Mouse (Mus musculus) embryonic facial prominence, embryonic 15.5 days (tissue): ENCODE measurements around the gene Tmem184b. TPM values are rescaled to one million over a fixed set of nuclear protein-coding genes. Genes with fewer than 3 reads are reported as not detected.

Source experiments
- ATAC-seq: fragments of 200-750 bp; cut with Nextera tagmentation; 2 replicates; pipeline ENCODE4 v1.8.0; 2017; ENCODE audit warnings: low read depth, moderate TSS enrichment; ENCODE audit not compliant: insufficient number of reproducible peaks, low FRiP score, low TSS enrichment
- H3K27ac ChIP-seq: fragments of 300-500 bp; sonication (generic); replicated peaks from 2 replicates; pipeline ENCODE4 v1.5.1; 2015; ENCODE audit warnings: mild to moderate bottlenecking, inconsistent platforms
- H3K27me3 ChIP-seq: fragments of 300-500 bp; sonication (generic); 2 replicates; pipeline ENCODE4 v1.6.1; 2015; ENCODE audit warnings: inconsistent platforms
- H3K36me3 ChIP-seq: fragments of 300-500 bp; sonication (generic); 2 replicates; pipeline ENCODE4 v1.6.1; 2015; ENCODE audit warnings: mild to moderate bottlenecking, inconsistent platforms
- H3K4me1 ChIP-seq: fragments of 300-500 bp; sonication (generic); 2 replicates; pipeline ENCODE4 v1.6.1; 2015; ENCODE audit warnings: inconsistent platforms
- H3K4me2 ChIP-seq: fragments of 300-500 bp; sonication (generic); replicated peaks from 2 replicates; pipeline ENCODE4 v1.6.1; 2015; ENCODE audit warnings: mild to moderate bottlenecking, inconsistent platforms
- H3K4me3 ChIP-seq: fragments of 300-500 bp; sonication (generic); replicated peaks from 2 replicates; pipeline ENCODE4 v1.5.1; 2015; ENCODE audit warnings: mild to moderate bottlenecking, inconsistent platforms
- H3K9ac ChIP-seq: fragments of 300-500 bp; sonication (generic); 2 replicates; pipeline ENCODE4 v1.6.1; 2015; ENCODE audit warnings: inconsistent platforms
- H3K9me3 ChIP-seq: fragments of 300-500 bp; sonication (generic); replicated peaks from 2 replicates; pipeline ENCODE4 v1.6.1; 2016; ENCODE audit warnings: inconsistent platforms
- WGBS: fragments of 180-500 bp; shearing (Covaris S2); methylation state at CpG from one replicate; pipeline ENCODE4 v1.1.7; 2015; 5-methylcytosine and 5-hydroxymethylcytosine counted together
- polyA plus RNA-seq: library from polyadenylated mRNA; unstranded; fragments of >200 nt; fragmentation: Nextera tagmentation; extraction: Ambion mirVana; gene quantifications from 2 replicates; pipeline ENCODE4 v1.2.1, GENCODE M21; 2015

Gene Tmem184b
- polyA plus RNA-seq, 1 experiment from 2014 or later = 92.8 TPM

DNA sequence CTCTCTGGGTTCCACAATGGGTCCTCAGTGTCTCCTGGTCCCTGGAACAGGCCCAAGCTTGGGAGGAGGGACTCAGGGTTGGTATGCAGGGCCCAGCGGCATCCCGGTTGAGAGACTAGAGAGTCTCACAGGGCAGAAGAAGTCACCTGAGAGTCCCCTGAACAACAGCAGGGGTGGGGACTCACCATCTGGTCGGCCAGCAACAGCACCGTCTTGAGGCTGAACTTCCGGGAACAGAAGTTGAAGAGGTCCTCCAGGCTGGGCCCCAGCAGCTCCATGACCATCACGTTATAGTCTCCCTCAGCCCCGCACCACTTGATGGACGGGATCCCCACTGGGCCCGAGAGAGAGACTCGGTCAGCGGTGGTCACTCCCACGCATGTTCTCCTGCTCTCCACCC is 26.2 kb upstream of the Tmem184b start:
- ATAC-seq = no peak
- WGBS = 87% methylated on average over 12 of the region's 12 CpGs
- H3K36me3 ChIP-seq = peaks cover 92% of the 10 kb centered on the region
- no peak overlapping the region for H3K27ac ChIP-seq
- no peak overlapping the region for H3K9ac ChIP-seq
- no peak overlapping the region for H3K4me3 ChIP-seq
- H3K9me3 ChIP-seq = no peaks in the 10 kb centered on the region
- no peak overlapping the region for H3K4me2 ChIP-seq
- H3K27me3 ChIP-seq = no peaks in the 10 kb centered on the region
- peaks cover 29% of the 10 kb centered on the region for H3K4me1 ChIP-seq

DNA sequence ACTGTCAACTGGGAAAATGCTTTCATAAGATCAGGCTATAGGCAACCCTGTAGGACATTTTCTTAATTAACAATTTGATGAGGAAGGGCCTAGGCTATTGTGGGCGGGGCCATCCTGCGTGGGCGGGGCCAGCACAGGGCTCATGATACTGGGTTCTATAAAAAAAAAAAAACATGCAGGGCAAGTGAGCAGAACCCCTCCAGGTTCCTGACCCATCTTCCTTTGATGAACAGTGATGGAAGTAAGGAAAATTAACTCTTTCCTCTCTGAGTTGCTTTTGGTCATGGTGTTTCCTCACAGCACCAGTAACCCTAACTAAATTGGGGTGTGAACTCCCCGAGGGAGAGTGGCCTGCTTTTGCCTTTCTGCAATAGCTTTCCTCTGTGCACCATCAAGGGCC is 25.2 kb upstream of the Tmem184b start:
- Histone ChIP-seq H3K4me2 (no peak overlapping the region), H3K27ac (no peak overlapping the region), H3K9ac (no peak overlapping the region), H3K4me3 (no peak overlapping the region), H3K4me1 (peaks cover 29% of the 10 kb centered on the region), H3K9me3 (no peaks in the 10 kb centered on the region), H3K27me3 (no peaks in the 10 kb centered on the region), H3K36me3 (peaks cover 92% of the 10 kb centered on the region)
- 74% methylated on average over 4 of the region's 4 CpGs for WGBS
- no peak for ATAC-seq

- H3K9me3 ChIP-seq = no peaks in the 10 kb centered on the region
- H3K27ac ChIP-seq = peak overlapping the region; percentile 18; the same call in 1 of the 2 replicates
- ATAC-seq = no peak
- 60% methylated on average over 6 of the region's 6 CpGs for WGBS
- no peak overlapping the region for H3K4me3 ChIP-seq
- H3K27me3 ChIP-seq = no peaks in the 10 kb centered on the region
- H3K9ac ChIP-seq = no peak overlapping the region
- H3K36me3 ChIP-seq = peaks cover 92% of the 10 kb centered on the region
- peaks cover 26% of the 10 kb centered on the region for H3K4me1 ChIP-seq
- H3K4me2 ChIP-seq = no peak overlapping the region
Observed at GRCm38 (mm10) chr15:79427516-79427915, 24.1 kb upstream of the Tmem184b start.

- no peak overlapping the region for H3K9ac ChIP-seq
- H3K27me3 ChIP-seq = no peaks in the 10 kb centered on the region
- 0 out of 2 replicates have a peak overlapping the region, but pooled peaks have one; percentile 23 for H3K27ac ChIP-seq
- ATAC-seq = no peak
- H3K4me1 ChIP-seq = peaks cover 16% of the 10 kb centered on the region
- no peaks in the 10 kb centered on the region for H3K9me3 ChIP-seq
- H3K36me3 ChIP-seq = peaks cover 92% of the 10 kb centered on the region
- WGBS = 57% methylated on average over 11 of the region's 11 CpGs
- no peak overlapping the region for H3K4me2 ChIP-seq
- no peak overlapping the region for H3K4me3 ChIP-seq
Observed at GRCm38 (mm10) chr15:79425516-79425915, 22.1 kb upstream of the Tmem184b start.

GRCm38 (mm10) chr15:79424602-79425001 is 21.2 kb upstream of the Tmem184b start:
- Histone ChIP-seq H3K9me3 (no peaks in the 10 kb centered on the region), H3K27me3 (no peaks in the 10 kb centered on the region), H3K36me3 (peaks cover 97% of the 10 kb centered on the region), H3K9ac (no peak overlapping the region), H3K27ac (no peak overlapping the region), H3K4me3 (no peak overlapping the region), H3K4me1 (peaks cover 11% of the 10 kb centered on the region), H3K4me2 (no peak overlapping the region)
- WGBS = 90% methylated on average over 17 of the region's 17 CpGs
- ATAC-seq = no peak

DNA sequence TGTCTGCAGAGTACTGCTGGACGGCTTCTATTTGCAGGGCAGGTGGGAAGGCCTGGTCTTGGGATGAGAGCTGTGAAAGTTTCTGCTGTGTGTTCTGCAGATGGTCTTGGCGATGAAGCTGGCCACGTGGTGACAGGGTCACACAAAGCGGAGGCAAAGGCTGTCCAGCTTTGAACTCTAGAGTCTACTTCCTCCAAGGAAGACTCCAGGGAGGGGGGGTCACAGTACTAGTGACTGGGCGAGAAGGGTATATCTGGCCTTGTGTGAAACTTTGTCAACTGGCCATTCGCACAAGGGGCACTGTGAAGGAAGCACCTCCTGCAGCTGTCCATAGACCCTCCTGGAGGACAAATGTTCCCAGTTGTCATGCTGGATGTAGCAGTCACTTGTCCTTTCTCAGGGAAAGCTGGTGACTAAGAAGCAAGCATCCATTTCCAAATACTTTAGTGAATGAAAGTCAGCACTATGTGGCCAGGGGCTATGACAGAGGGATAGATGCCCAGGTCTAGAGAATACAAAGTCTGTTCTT is 19.4 kb upstream of the Tmem184b start:
- Histone ChIP-seq H3K27me3 (no peaks in the 10 kb centered on the region), H3K27ac (no peak overlapping the region), H3K4me1 (peaks cover 11% of the 10 kb centered on the region), H3K9ac (no peak overlapping the region), H3K4me3 (no peak overlapping the region), H3K9me3 (no peaks in the 10 kb centered on the region), H3K4me2 (no peak overlapping the region), H3K36me3 (peaks cover 94% of the 10 kb centered on the region)
- WGBS = 87% methylated on average over 6 of the region's 6 CpGs
- ATAC-seq = no peak

DNA sequence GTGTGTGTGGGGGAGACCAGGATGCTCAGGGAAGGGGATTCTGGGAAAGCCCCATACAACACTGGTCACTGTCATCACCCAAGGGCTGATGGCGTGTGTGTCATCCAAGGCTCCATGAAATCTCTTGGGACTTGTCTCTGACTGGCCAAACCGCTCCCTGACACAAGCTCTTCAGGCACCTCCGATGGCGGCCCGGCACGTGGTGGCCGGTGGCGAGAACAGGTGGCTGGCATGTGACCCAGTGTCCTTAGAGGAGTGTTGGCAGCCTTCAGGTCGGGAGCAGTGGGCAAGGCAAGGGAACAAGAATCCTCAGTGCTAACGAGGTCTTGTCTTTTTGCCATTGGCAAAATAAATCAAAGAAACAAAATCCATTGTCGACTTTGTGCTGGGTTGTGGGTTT is 15.3 kb upstream of the Tmem184b start:
- WGBS = 83% methylated on average over 11 of the region's 11 CpGs
- H3K36me3 ChIP-seq = peaks cover 69% of the 10 kb centered on the region
- no peak for ATAC-seq

DNA sequence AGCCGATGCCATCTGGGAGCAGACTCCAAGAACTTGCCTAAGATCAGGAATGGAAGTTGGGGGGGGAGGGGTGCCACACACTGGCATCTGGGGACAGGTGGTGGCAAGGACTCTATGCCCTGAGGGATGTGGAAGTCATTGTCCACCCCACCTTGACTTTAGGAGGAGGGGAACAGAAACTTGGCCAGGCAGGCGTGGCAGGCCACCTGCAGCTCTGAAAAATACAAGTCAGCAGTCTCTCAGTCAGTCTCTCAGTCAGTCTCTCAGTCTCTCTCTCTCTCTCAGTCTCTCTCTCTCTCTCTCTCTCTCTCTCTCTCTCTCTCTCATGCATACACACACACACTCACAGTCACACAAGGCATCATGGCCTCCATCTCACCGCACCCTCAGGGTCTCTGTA is 14.9 kb upstream of the Tmem184b start:
- H3K27ac ChIP-seq = no peak overlapping the region
- H3K9ac ChIP-seq = no peak overlapping the region
- 90% methylated on average over 3 of the region's 3 CpGs for WGBS
- no peak overlapping the region for H3K4me2 ChIP-seq
- no peaks in the 10 kb centered on the region for H3K27me3 ChIP-seq
- peaks cover 3% of the 10 kb centered on the region; the same call in 1 of the 2 replicates for H3K4me1 ChIP-seq
- H3K9me3 ChIP-seq = no peaks in the 10 kb centered on the region
- peaks cover 65% of the 10 kb centered on the region for H3K36me3 ChIP-seq
- ATAC-seq = no peak
- H3K4me3 ChIP-seq = no peak overlapping the region

More for the DNA sequence above, 15.3 kb upstream of the Tmem184b start:
- Histone ChIP-seq H3K4me1 (peaks cover 3% of the 10 kb centered on the region; the same call in 1 of the 2 replicates), H3K9ac (no peak overlapping the region), H3K4me3 (no peak overlapping the region), H3K27ac (no peak overlapping the region), H3K27me3 (no peaks in the 10 kb centered on the region), H3K4me2 (no peak overlapping the region), H3K9me3 (no peaks in the 10 kb centered on the region)

- WGBS = 92% methylated on average over 3 of the region's 3 CpGs
- Histone ChIP-seq H3K27me3 (no peaks in the 10 kb centered on the region), H3K36me3 (peaks cover 57% of the 10 kb centered on the region), H3K4me1 (peaks cover 3% of the 10 kb centered on the region; the same call in 1 of the 2 replicates), H3K9ac (no peak overlapping the region), H3K9me3 (no peaks in the 10 kb centered on the region), H3K4me3 (no peak overlapping the region), H3K4me2 (no peak overlapping the region), H3K27ac (no peak overlapping the region)
- no peak for ATAC-seq
Observed at GRCm38 (mm10) chr15:79417379-79417778, 14.0 kb upstream of the Tmem184b start.

- no peaks in the 10 kb centered on the region for H3K9me3 ChIP-seq
- ATAC-seq = no peak
- WGBS = 85% methylated on average over 10 of the region's 10 CpGs
- no peak overlapping the region for H3K4me3 ChIP-seq
- no peak overlapping the region for H3K9ac ChIP-seq
- H3K4me2 ChIP-seq = no peak overlapping the region
- H3K27me3 ChIP-seq = no peaks in the 10 kb centered on the region
- H3K4me1 ChIP-seq = peaks cover 7% of the 10 kb centered on the region; the same call in 1 of the 2 replicates
- H3K36me3 ChIP-seq = peaks cover 49% of the 10 kb centered on the region
- H3K27ac ChIP-seq = no peak overlapping the region
Observed at GRCm38 (mm10) chr15:79416460-79417085, 13.2 kb upstream of the Tmem184b start.

GRCm38 (mm10) chr15:79414513-79414912 is 11.1 kb upstream of the Tmem184b start:
- no peak overlapping the region for H3K4me2 ChIP-seq
- no peak overlapping the region for H3K27ac ChIP-seq
- no peaks in the 10 kb centered on the region for H3K27me3 ChIP-seq
- H3K36me3 ChIP-seq = peaks cover 30% of the 10 kb centered on the region
- H3K4me1 ChIP-seq = peaks cover 7% of the 10 kb centered on the region; the same call in 1 of the 2 replicates
- 42% methylated on average over 4 of the region's 4 CpGs for WGBS
- ATAC-seq = no peak
- no peaks in the 10 kb centered on the region for H3K9me3 ChIP-seq
- H3K9ac ChIP-seq = no peak overlapping the region
- H3K4me3 ChIP-seq = no peak overlapping the region

GRCm38 (mm10) chr15:79413802-79414201 is 10.4 kb upstream of the Tmem184b start:
- Histone ChIP-seq H3K9ac (no peak overlapping the region), H3K27ac (no peak overlapping the region), H3K4me2 (no peak overlapping the region), H3K27me3 (no peaks in the 10 kb centered on the region), H3K36me3 (peaks cover 24% of the 10 kb centered on the region), H3K4me3 (no peak overlapping the region), H3K9me3 (no peaks in the 10 kb centered on the region), H3K4me1 (peaks cover 7% of the 10 kb centered on the region; the same call in 1 of the 2 replicates)
- WGBS = 70% methylated on average over 8 of the region's 8 CpGs
- ATAC-seq = no peak
